Mouse (Mus musculus): ENCODE data around the gene Zfp444.

DNA sequence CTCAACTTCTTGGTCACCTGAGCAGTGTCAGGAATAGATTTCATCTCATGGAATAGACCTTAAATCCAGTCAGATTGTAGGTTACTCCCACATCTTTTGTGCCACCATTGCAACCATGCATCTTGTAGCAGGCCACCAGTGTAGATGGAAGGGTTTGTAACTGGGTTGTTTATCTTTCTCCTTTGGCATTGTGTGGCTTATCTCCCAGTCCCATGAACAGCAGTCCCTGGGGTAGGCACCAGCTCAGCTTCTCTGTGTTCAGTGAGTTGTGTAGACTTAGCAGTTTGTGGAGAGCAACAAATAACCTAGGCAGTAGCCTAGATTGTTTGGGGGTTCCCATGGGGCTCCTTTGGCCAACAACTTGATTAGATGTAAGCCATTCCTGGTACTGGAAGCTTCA lies 10.9 kb downstream of the Zfp444 start:
- no peak for TF ChIP-seq CTCF (IDR thresholded peaks at IDR 0.05; ENCODE audit: low read depth)
- no peak for TF ChIP-seq EP300 (optimal IDR thresholded peaks at IDR 0.05)

Data from stomach, postnatal 0 days (tissue).